Mouse (Mus musculus) G1E (cell line): ENCODE results near the gene Afmid.
A peak's percentile ranks its signal among the peaks of the same experiment; 100 is the strongest.

Experiments
- CTCF ChIP-seq: IDR thresholded peaks from 2 replicates; pipeline ENCODE4 v1.5.1; 2012; ENCODE audit warnings: low read depth, low read length, inconsistent platforms, mixed read lengths
- GATA1 ChIP-seq: IDR thresholded peaks from 2 replicates; pipeline ENCODE4 v1.6.1; 2012; ENCODE audit warnings: borderline replicate concordance, low read length, inconsistent platforms, mixed read lengths
- POLR2AphosphoS5 ChIP-seq: IDR thresholded peaks from 2 replicates; pipeline ENCODE4 v1.6.1; 2012; ENCODE audit warnings: low read depth, low read length, inconsistent platforms; ENCODE audit not compliant: insufficient replicate concordance
- TAL1 ChIP-seq: conservative IDR thresholded peaks from 2 replicates; pipeline ENCODE4 v1.6.1; 2012; ENCODE audit warnings: low read depth, low read length, inconsistent platforms, mixed read lengths

- TF ChIP-seq CTCF (peak; percentile 75), GATA1 (no peak), POLR2AphosphoS5 (no peak), TAL1 (no peak)
Observed at GRCm38 (mm10) chr11:117824060-117824969, 1.4 kb upstream of the Afmid start.
